Mouse (Mus musculus): ENCODE measurements around the gene Gm20388. TPM values are rescaled to one million over a fixed set of nuclear protein-coding genes. Genes with fewer than 3 reads are reported as not detected.

Gm20388 gene
- total RNA-seq, 2 experiments from 2014 or later: 2.4 to 2.6 TPM

DNA sequence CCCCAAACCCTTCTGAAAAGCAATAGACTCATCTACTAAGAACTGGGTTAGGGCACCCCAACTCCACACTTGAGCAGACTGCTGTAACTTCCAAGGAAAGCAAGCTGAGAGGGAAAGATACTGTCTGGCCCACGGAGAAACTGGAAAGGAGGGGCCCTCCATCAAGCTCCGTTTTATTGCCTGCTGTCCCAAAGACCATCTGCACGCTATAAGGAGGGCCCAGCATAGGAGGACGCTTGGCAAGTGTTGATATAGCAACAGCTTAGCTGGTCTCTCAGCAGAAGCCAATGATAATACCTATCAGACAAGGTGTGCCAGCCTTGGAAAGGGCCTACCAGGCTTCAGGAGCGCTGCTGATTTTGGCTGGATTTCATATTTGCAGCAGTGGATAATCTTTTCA, 3940.9 kb downstream of the Gm20388 start:
- H3K27ac ChIP-seq: no peak overlapping the region
- DNase-seq (ENCODE audit: extremely low spot score in 1 of 2, low spot score in 2 of 2): no peak
- TF ChIP-seq CTCF (IDR thresholded peaks at IDR 0.05): no peak
- intact Hi-C loops (cut with DNase I): no loop called here
- no peak overlapping the region for H3K4me3 ChIP-seq

DNA sequence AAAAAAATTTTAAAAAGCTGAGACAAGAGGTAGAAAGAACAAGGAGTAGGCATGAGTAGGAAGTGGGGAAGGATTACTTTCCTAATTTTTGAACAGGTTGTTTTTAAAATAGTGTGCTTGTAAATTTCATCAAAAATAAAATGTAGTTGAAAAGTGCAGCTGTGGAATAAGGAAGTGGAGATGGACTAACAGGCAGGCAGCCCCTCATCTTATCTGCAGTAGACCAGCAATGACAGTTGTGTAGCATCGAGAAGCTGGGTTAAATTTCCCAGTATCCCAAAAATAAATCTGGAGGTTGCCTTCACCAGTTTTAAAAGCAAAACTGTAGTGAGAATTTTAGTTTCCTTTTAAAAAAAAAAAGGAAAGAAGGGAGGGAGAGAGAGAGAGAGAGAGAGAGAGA, 3943.6 kb downstream of the Gm20388 start:
- intact Hi-C loops (cut with DNase I): loop anchor here (2.0 kb wide), 1 partner anchor 39 kb away; no protein-coding TSS in a partner anchor
- no peak for DNase-seq (ENCODE audit: extremely low spot score in 1 of 2, low spot score in 2 of 2)
- no peak for TF ChIP-seq CTCF (IDR thresholded peaks at IDR 0.05)

DNA sequence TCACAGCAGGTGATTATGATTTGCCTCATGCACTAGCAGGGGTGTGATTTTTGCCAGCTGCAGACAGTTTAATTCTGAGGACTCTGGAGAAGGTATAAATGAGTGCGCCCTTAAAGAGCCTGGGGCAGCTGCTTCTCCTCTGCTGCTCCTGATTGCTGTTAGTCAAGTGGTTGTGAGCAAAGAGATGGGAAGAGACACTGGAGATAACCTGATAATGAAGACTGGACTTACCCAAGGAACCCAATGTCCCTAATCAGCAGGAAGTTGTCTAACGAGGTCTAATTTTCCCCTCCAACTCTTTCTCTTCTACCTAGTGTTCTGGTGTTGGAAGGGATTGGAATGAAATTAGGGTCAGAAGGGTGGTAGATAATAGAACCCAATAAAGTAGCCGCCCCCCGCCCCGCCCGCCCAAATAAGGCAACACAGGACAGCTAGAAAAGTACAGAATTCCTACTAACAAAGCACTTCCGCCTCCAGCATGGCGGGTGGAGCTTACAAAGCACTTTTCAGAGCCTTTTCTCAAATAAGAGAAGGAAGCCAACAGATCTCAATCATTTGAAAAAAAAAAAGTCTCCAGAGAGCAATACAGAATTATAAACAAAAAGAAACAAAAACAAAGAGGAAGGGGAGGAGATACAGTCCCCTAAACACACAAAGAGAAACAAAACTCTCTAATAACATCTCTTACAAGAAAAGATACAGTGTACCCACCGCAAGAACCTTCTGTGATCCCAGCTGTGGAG, 3944.3 kb downstream of the Gm20388 start:
- DNase-seq (ENCODE audit: extremely low spot score in 1 of 2, low spot score in 2 of 2): no peak
- intact Hi-C loops (cut with DNase I): loop anchor here (2.0 kb wide), 1 partner anchor 38 kb away; no protein-coding TSS in a partner anchor
- Histone ChIP-seq H3K27ac (no peak overlapping the region), H3K4me3 (no peak overlapping the region)
- no peak for TF ChIP-seq CTCF (IDR thresholded peaks at IDR 0.05)

More for the DNA sequence above, 3943.6 kb downstream of the Gm20388 start:
- Histone ChIP-seq H3K27ac (no peak overlapping the region), H3K4me3 (no peak overlapping the region)

DNA sequence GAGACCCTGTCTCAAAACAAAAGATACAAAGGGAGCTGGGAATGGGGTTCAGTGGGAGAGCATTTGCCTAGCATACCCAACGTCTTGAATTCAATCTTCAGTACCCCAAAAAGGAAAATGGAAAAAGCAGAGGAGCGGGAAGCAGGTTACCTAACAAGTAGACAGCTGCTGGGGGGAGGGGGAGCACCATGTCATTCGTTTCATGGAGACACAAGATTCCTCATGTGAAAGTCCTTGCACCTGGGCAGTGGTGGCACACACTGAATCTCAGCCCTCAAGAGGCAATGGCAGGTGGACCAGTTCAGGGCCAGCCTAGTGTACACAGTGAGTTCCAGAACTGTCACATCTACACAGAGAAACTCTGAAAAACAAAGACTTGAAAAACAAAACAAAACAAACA, 3946.7 kb downstream of the Gm20388 start:
- no peak for DNase-seq (ENCODE audit: extremely low spot score in 1 of 2, low spot score in 2 of 2)
- Histone ChIP-seq H3K27ac (peak overlapping the region; percentile 97), H3K4me3 (peak overlapping the region; percentile 74)
- intact Hi-C loops (cut with DNase I): no loop called here
- no peak for TF ChIP-seq CTCF (IDR thresholded peaks at IDR 0.05)

DNA sequence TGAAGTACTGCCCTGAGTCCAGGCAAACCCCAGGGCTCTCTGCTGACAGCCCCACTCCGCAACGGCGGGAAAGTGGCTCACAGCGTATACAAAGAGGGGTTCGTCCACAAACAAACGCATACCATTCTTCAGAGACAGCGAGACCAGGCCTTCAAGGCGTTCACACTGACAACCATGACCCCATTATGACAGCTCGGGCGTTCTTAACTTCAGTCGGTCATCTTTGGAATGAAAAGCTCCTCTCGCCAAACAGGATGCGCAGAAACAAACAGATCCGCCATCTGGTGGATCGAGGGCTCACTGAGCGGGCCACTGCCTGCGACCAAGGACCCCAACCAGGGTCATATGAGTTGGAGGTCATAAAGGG, 3947.9 kb downstream of the Gm20388 start:
- intact Hi-C loops (cut with DNase I): loop anchor here (2.0 kb wide), 2 partner anchors 18 to 20 kb away; no protein-coding TSS in a partner anchor
- TF ChIP-seq CTCF (IDR thresholded peaks at IDR 0.05): no peak; the same call in 1 of the 2 replicates
- no peak for DNase-seq (ENCODE audit: extremely low spot score in 1 of 2, low spot score in 2 of 2)
- H3K27ac ChIP-seq: peak overlapping the region; percentile 97
- H3K4me3 ChIP-seq: peak overlapping the region; percentile 74

DNA sequence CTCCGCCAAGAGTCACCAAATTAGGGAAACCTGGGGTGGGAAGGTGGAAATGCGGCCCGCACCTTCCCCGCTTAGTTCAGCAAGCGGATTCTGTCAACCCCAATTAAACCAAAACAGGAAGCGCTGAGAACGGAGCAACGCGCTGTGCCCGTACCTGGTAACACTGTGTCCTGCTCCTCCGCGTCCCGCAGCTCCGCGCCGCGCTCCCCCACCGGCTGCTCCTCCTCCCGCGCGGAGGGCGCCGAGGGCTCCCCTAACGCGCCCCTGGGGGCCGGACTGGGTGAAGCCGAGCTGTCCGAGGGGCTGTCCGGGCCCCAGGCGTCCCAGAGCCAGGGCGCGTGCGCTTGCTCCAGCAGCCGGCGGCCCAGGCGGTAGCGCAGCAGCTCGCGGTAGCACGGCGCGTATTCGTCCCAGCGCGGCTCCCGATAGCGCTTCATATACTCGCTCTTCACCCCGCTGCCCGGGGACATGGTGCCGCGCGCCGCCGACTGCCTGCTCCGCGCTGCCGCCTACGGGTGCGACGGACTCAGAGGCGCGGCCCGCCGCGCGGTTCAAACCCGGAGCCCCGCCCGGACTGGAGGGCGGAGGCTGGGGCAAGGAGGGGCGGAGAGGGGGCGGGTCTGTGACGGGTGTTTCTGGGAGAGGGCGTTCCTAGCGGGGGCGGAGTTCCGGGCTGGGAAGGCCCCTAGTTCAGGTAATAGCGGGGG, 3948.5 kb downstream of the Gm20388 start:
- peak; percentile 91 to 92 for DNase-seq (ENCODE audit: extremely low spot score in 1 of 2, low spot score in 2 of 2)
- intact Hi-C loops (cut with DNase I): loop anchor here (2.0 kb wide), 2 partner anchors 18 to 20 kb away; no protein-coding TSS in a partner anchor
- peak overlapping the region; percentile 74 for H3K4me3 ChIP-seq
- TF ChIP-seq CTCF (IDR thresholded peaks at IDR 0.05): peak; percentile 22
- H3K27ac ChIP-seq: peak overlapping the region; percentile 97

DNA sequence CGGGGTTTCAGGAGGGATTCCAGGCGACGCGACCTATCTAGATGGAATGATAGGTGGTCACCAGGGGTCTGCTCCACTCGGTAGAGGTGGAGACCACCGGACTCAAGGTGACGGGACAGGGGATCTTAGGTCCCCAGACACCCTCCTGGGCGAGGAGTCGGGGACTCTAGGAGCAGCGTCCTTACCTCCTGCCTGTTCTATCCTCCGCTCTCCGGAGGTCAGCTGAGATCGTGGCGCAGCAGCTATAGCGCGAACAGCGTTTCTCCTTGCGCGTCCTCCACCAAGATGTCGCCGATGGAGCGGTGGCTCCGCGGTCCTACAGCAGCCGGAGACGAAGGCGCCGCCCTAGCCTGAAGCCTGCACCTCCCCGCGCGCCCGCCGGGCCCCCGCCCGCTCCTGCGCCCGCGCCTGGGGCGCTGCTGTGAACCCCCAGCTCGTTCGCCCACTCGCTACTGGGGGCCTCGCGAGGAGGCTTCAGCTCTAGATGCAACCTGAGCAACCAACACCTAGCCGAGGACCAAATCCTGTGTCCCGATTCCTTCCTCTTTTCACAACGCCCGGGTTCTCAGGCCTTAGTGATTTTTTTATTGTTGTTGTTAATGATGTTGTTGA, 3949.1 kb downstream of the Gm20388 start, which contains the start of gene Ccsap:
TSS of gene Ccsap (minus strand) at position 562 of the 612 bp plus-strand sequence.
- peak; percentile 71 to 72 for DNase-seq (ENCODE audit: extremely low spot score in 1 of 2, low spot score in 2 of 2)
- Histone ChIP-seq H3K27ac (peak within 1 kb of the TSS; percentile 97), H3K4me3 (peak within 1 kb of the TSS; percentile 74)
- intact Hi-C loops (cut with DNase I): loop anchor here (2.0 kb wide), 2 partner anchors 19 kb away; no protein-coding TSS in a partner anchor
- TF ChIP-seq CTCF (IDR thresholded peaks at IDR 0.05): no peak; the same call in none of the 2 replicates

DNA sequence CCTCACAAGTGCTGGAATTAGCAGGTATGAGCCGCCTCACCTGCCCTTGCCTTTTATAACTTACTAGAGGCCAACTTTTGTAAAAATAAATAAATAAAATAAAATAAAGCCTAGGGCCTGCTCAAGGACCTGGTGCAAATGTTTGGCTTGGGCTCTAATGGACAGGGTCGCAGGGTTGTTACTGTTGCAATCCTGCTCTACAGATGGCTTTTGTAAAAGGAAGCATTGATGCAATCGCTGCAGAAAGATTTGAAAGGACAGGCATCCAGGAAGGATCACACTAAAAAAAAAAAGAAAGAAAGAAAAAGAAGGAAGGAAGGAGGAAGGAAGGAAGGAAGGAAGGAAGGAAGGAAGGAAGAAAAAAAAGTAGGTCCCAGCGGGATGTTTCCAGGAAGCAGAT, 3949.7 kb downstream of the Gm20388 start:
- Histone ChIP-seq H3K4me3 (peak overlapping the region; percentile 74), H3K27ac (peak overlapping the region; percentile 97)
- intact Hi-C loops (cut with DNase I): no loop called here
- TF ChIP-seq CTCF (IDR thresholded peaks at IDR 0.05): no peak
- no peak for DNase-seq (ENCODE audit: extremely low spot score in 1 of 2, low spot score in 2 of 2)

DNA sequence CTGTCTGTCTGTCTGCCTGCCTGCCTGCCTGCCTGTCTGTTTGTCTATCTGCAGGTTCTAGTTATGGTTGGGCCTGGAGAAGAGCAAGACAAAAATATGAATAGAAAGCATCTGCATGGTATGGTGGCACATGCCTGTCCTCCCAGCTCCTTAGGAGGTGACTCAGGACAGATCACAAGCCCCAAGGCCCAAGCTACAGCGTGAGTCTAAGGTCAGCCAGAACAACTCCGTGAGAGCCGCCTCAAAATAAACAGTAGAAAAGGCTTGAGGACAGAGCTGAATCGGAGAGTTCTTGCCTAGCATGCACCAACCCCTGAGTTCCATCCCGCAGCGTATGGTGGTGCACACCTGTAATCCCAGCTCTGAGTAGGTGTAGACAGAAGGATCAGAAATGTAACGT, 3955.1 kb downstream of the Gm20388 start:
- no peak for TF ChIP-seq CTCF (IDR thresholded peaks at IDR 0.05)
- no peak overlapping the region for H3K4me3 ChIP-seq
- DNase-seq (ENCODE audit: extremely low spot score in 1 of 2, low spot score in 2 of 2): no peak
- intact Hi-C loops (cut with DNase I): no loop called here
- H3K27ac ChIP-seq: no peak overlapping the region

DNA sequence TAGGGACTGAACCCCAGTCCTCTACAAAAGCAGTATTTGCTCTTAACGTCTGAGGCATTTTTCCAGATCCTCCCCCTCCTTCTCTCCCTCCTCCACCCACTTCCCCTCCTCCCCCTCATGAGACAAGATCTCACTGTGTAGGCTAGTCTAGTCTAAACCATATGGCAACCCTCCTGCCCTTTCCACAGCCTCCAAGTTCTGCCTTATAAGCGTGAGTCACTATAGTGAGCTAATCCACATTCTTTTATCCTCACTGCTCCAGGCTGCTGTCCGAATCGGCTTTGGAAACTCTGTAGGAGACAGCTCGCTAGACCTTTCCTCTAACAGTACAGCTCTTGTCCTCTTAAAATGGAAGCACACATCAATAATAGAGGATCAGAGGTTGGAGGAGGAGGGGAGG, 3956.3 kb downstream of the Gm20388 start:
- intact Hi-C loops (cut with DNase I): no loop called here
- no peak for DNase-seq (ENCODE audit: extremely low spot score in 1 of 2, low spot score in 2 of 2)
- TF ChIP-seq CTCF (IDR thresholded peaks at IDR 0.05): no peak
- Histone ChIP-seq H3K27ac (no peak overlapping the region), H3K4me3 (no peak overlapping the region)

DNA sequence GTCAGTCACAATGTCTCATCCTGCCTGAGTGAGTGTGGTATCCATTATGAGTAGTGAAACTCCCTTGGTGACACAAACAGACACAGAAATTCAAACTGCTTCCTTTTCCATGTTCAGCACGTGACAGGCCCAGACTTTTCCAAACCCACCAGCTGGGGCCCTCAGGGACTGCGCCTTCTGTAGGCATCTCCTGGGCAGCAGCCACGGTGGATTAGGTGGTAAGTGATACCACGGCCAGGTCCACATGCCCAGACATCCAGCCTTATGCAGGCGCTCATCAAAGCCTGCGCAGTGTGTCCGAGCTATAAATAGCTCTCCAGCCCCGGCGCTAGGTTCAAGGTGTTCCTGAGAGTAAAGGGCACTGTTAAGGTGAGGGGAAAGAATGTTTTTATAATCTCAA, 3961.4 kb downstream of the Gm20388 start:
- peak overlapping the region; percentile 28; the same call in 1 of the 2 replicates for H3K27ac ChIP-seq
- intact Hi-C loops (cut with DNase I): no loop called here
- DNase-seq (ENCODE audit: extremely low spot score in 1 of 2, low spot score in 2 of 2): no peak
- no peak for TF ChIP-seq CTCF (IDR thresholded peaks at IDR 0.05)
- H3K4me3 ChIP-seq: no peak overlapping the region

DNA sequence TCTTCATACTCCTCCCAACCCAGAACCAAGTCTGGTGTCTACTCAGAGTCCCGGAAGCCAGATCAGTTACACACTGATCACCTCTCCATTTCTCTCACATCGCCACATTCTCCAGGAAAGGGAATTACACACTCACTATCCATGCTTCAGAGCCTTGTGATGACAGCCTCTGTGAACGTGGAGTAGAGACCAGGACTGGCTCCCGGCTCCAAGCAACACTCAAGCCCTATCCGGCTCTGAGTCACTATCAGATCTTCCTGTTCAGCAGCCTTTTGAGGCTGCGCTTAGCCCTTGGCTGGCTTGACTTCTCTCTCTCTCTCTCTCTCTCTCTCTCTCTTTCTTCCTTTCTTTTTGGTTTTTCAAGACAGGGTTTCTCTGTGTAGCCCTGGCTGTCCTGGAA, 3962.7 kb downstream of the Gm20388 start:
- intact Hi-C loops (cut with DNase I): no loop called here
- DNase-seq (ENCODE audit: extremely low spot score in 1 of 2, low spot score in 2 of 2): no peak

More for the DNA sequence above, 3962.7 kb downstream of the Gm20388 start:
- Histone ChIP-seq H3K4me3 (no peak overlapping the region), H3K27ac (peak overlapping the region; percentile 36; the same call in 1 of the 2 replicates)
- TF ChIP-seq CTCF (IDR thresholded peaks at IDR 0.05): no peak
